Mouse (Mus musculus) ovary, adult 2 months (tissue): ENCODE results near the gene Olfr352. TPM values are rescaled to one million over a fixed set of nuclear protein-coding genes. Genes with fewer than 3 reads are reported as not detected.

Experiments used
- polyA plus RNA-seq: library from polyadenylated mRNA; depleted of rRNA; stranded (reverse); fragments of >200 nt; gene quantifications from 2 replicates; pipeline ENCODE4 v1.2.3, GENCODE M21; 2012; rRNA removed

Olfr352 gene
- not detected in 2 replicates for polyA plus RNA-seq

GRCm38 (mm10) chr2:36868160-36868559 lies at the start of gene Olfr352:
Gene Olfr352, plus strand, starts transcription at chr2:36868460.

DNA sequence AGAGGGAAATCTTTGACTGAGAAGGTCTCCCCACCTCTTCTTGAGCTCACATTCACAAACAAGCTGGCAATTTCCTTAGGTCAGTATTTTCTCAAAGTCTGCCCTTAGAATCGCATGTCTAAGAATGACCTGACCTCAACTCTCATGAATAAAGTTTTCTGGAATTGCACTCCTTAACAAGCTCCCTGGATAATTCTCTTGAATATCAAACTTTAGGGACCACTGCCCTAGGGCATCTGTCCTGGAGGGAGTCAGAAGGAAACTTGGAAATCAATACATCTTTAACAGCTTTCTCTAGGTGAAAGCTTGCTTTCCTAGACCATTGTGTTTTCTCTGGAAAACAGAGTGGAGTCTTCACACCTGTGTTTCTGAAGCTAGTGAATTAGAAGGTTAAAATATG lies 22.2 kb upstream of the Olfr352 start, which contains the start of gene Olfr350:
Gene Olfr350 (plus strand): TSS at position 301 of the 400 bp plus-strand sequence.

DNA sequence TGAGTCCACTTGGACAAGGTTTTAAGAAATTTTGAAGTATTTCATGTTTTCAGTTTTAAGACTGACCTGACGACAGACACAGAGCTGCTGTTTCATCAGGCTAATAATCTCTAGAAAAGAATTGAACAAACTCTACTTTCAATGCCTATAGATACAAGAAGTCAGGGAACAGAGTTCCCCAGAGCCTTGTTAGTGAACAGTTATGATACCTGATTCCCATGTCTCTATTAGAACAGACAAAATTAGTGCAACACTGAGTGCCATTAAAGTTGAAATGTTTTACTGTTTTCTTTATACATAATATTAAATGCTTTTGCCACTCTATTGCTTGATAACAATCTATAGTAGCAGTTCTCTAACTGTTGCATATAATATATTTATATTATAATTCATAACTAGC lies 5.7 kb upstream of the Olfr352 start, which contains the start of gene Olfr351:
Gene Olfr351 (minus strand): TSS at position 101 of the 400 bp plus-strand sequence.

DNA sequence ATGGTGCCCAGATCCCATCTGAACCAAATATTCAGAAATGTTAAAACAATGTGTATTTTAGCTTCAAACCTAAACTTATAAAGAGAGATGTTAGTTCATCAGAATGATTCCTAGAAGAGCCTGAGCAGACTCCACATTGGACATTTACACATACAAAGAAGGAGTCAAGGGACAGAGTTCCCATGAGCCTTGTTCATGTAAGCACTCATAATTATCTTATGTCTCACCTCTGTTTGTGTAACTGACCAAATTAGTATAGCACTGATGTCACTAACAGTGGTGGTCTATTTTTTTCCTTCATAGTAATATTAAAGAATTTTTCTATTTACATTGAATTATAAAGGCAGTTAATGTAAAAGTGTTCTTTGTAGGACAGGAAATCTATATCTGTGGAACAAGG lies 24.6 kb downstream of the Olfr352 start, which contains the start of gene Olfr353:
Gene Olfr353 (minus strand): TSS at position 101 of the 400 bp plus-strand sequence.

DNA sequence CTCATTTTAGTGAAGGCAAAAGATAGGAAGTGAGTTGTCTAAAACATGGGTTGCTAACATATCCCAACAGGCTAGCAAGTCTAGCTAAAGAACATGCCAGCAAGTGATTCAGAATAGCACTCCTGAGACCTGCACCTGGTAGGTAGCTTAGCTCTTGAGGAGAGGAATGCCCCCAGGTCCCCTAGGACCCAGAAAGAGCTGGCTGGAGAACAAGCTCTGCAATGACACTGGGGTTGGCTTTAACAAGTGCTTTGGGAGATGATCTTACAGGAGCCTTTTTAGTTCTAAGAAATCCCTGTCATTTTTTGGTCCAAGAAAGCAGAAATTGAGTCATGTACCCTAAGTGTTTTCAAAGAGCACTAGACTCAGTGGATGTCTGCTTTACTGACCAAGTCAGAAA lies 37.1 kb downstream of the Olfr352 start, which contains the start of gene Olfr354:
Gene Olfr354 (plus strand): TSS at position 301 of the 400 bp plus-strand sequence.

Other genes with a start within 250 kb of the Olfr352 start
- gene Olfr345, start 228.4 kb upstream of the Olfr352 start, polyA plus RNA-seq, result not detected in 2 replicates
- not detected in 2 replicates for gene Olfr346, start 182.7 kb upstream of the Olfr352 start, polyA plus RNA-seq
- gene Olfr347, start 136.6 kb upstream of the Olfr352 start, polyA plus RNA-seq, result not detected in 2 replicates
- gene Olfr348, start 84.2 kb upstream of the Olfr352 start, polyA plus RNA-seq, result not detected in 2 replicates
- not detected in 2 replicates for gene Olfr50, start 77.9 kb upstream of the Olfr352 start, polyA plus RNA-seq
- gene Olfr3, start 51.4 kb upstream of the Olfr352 start, polyA plus RNA-seq, result not detected in 2 replicates
- not detected in 2 replicates for gene Olfr350, start 22.1 kb upstream of the Olfr352 start, polyA plus RNA-seq
- gene Olfr351, start 5.8 kb upstream of the Olfr352 start, polyA plus RNA-seq, result not detected in 2 replicates
- not detected in 2 replicates for gene Olfr353, start 24.5 kb downstream of the Olfr352 start, polyA plus RNA-seq
- gene Olfr354, start 37.2 kb downstream of the Olfr352 start, polyA plus RNA-seq, result not detected in 2 replicates
- not detected in 2 replicates for gene Olfr355, start 60.4 kb downstream of the Olfr352 start, polyA plus RNA-seq
- not detected in 2 replicates for gene Olfr356, start 68.7 kb downstream of the Olfr352 start, polyA plus RNA-seq
- gene Olfr357, start 125.4 kb downstream of the Olfr352 start, polyA plus RNA-seq, result not detected in 2 replicates
- gene Olfr358, start 140.9 kb downstream of the Olfr352 start, polyA plus RNA-seq, result not detected in 2 replicates
- not detected in 2 replicates for gene Olfr360, start 197.3 kb downstream of the Olfr352 start, polyA plus RNA-seq
- gene Olfr361, start 220.8 kb downstream of the Olfr352 start, polyA plus RNA-seq, result not detected in 2 replicates
- gene Olfr362, start 249.4 kb downstream of the Olfr352 start, polyA plus RNA-seq, result not detected in 2 replicates